Mouse (Mus musculus) E14TG2a.4 (cell line): ENCODE results near the gene Fam155a.

Source experiments
- CTCF ChIP-seq: conservative IDR thresholded peaks from 2 replicates; pipeline ENCODE4 v1.5.1; 2014; ENCODE audit warnings: low read length
- NANOG ChIP-seq: IDR thresholded peaks from 2 replicates; pipeline ENCODE4 v1.6.1; 2014; ENCODE audit warnings: borderline replicate concordance, low read length, mixed read lengths
- POU5F1 ChIP-seq: IDR thresholded peaks from 2 replicates; pipeline ENCODE4 v1.6.1; 2014; ENCODE audit warnings: low read length, borderline replicate concordance

DNA sequence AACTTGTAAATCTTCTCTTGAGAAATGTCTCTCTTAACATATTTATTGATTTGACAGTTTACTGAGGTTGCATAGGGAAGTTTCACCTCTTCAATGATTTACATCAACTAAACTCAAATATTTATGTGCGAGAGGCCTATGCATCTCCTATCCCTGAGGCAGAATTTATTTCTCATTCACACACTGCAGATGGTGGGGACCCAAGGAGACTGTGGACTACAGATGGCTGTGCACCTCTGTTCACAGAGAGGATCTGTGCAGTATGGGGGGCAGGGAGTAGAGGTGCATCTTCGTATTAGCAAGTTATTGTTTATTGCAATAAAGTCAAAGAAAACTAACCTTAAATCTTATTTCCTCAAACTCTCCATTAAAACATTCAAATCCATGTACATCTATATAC is 346.9 kb downstream of the Fam155a start:
- TF ChIP-seq NANOG, result no peak
- TF ChIP-seq CTCF, result no peak
- no peak for TF ChIP-seq POU5F1
